Mouse (Mus musculus) yolk sac, embryonic 10.5 days (tissue): ENCODE measurements around the gene Kl.

ENCODE experiments used
- DNase-seq: peaks from one replicate; pipeline ENCODE4 v3.0.0-alpha.2; 2017; ENCODE audit warnings: low spot score

The Kl gene

DNA sequence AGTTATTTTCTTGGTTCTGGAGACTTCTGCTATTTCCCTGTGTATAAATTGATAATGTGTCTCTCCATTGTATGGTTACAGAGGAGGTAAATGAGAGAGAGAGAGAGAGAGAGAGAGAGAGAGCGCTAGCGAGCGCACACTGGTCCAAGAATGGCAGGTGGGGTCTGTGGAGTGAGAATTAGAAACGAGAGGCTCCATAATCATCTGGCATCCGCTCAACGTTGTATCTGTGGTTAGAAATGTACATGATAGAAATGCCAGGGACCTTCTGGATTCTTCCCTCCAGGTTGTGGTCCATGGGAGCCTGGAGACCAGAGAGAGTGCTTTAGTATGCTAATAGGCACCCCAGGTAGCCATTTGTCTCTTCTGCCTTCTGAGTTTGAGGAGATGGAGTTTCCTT lies 76.5 kb downstream of the Kl start:
- DNase-seq: no peak

DNA sequence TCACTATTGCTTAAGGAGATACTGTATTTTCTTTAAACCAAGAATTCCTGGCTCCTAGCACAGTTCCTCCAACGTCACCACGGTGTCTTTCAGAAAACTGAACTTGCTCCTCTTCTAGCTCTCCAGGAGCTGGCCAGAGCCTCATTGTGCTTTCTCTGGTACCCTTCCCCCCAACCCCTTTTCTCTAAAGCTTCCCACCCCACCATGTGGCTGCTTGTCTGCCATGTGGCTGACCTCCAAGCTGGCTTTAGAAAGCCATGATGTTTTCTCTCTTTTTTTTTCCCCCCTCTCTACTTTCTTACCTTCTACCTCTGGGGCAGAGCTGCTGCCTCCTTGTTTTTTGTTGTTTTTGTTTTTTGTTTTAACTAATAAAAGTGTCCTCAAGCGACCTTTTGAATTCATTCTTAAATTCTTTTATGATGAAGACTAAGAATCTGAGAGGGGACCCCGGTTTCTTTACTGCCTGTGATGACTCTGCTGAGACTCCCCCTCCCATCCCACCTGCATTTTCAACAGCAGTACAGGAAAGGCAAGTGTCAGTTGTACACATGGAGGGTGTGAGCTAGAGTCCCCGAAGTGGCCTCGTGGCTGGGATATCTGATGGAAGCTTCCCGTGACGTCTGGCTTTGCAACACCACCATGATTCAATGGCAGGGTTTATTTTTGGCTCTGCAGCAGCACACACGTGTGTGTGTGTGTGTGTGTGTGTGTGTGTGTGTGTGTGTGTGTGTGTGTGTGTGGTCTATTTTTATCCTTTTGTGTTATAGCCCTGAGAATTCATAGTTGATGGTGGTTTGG lies 82.5 kb downstream of the Kl start:
- no peak for DNase-seq

GRCm38 (mm10) chr5:151037871-151038270 lies 85.5 kb downstream of the Kl start:
- DNase-seq: no peak

- no peak for DNase-seq
These were observed 90.5 kb downstream of the Kl start for GRCm38 (mm10) chr5:151042911-151043310.
